Mouse (Mus musculus) kidney, adult 2 months (tissue): ENCODE measurements around the gene Wbp2nl.

Experiments
- CTCF ChIP-seq: fragments of 200-500 bp; conservative IDR thresholded peaks from 2 replicates; pipeline ENCODE4 v1.5.1; 2011; ENCODE audit warnings: low read depth, mild to moderate bottlenecking, control low read depth, low read length, moderate library complexity, mixed read lengths; ENCODE audit not compliant: insufficient read depth, insufficient read length
- POLR2A ChIP-seq: fragments of 200-500 bp; IDR thresholded peaks from one replicate; pipeline ENCODE4 v1.6.1; 2011; ENCODE audit warnings: low read depth, low read length, control low read depth

- TF ChIP-seq CTCF (no peak), POLR2A (no peak)
These were observed 21.2 kb upstream of the Wbp2nl start for GRCm38 (mm10) chr15:82277591-82277990.
